Mouse (Mus musculus): Measurements from ENCODE around the gene Ythdf2. TPM values are rescaled to one million over a fixed set of nuclear protein-coding genes. Genes with fewer than 3 reads are reported as not detected.

The Ythdf2 gene
- polyA plus RNA-seq, 1 experiment from 2014 or later, result 97.8 TPM

DNA sequence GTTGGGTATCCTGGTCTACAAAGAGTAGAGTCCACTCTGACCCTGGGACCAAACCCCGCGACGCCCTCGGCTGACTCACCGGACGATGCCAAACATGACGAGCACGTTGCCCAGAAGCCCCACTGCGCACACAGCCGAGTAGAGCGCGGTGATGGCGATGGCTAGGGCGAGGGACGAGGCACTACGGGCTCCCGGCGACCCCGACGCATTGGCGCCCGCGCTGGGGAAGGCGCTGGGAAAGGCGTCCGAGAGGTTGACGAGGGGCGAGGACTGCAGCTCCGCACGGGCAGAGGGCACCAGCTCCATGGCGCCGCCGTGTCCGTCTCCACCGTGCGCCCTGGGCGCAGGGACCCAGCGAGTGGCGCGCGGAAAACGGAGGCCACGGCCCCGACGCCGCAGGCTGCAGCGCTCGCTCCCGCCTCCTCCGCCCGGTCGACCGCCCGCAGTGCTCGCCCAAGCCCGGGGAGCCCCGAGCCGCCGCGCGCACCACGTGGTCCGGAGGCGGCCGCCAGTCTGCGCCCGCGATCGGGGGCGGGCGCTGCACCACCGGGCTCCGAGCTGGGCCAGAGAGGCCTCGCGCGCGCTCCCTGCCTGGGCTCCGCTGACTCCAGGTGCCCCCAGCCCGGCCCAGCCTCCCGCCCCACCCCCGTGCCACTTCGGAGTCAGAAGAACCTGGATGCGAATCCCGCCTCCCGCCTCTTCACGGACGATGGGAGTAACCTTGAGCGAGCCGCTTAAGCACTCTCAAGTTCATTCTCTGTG lies 67.8 kb downstream of the Ythdf2 start, which contains the start of gene Oprd1:
Oprd1 (minus strand) TSS at position 407 of the 762 bp plus-strand sequence.
- under 1% methylated on average over 49 of the region's 89 CpGs for WGBS
- H3K36me3 ChIP-seq (ENCODE audit: control insufficient read depth, insufficient read depth, low read length), result no peaks in the 10 kb centered on the region
- peak within 1 kb of the TSS; percentile 50 for H3K4me3 ChIP-seq (ENCODE audit: low read length)
- H3K4me2 ChIP-seq (ENCODE audit: low read depth, low read length), result peak within 1 kb of the TSS; percentile 77
- peak; percentile 71 for ATAC-seq (ENCODE audit: low read depth)
- H3K9me3 ChIP-seq (ENCODE audit: control insufficient read depth, low read length), result no peaks in the 10 kb centered on the region
- H3K27me3 ChIP-seq (ENCODE audit: control insufficient read depth, insufficient read depth, low read depth, low read length), result peaks cover 41% of the 10 kb centered on the region
- H3K27ac ChIP-seq (ENCODE audit: low read length), result no peak within 1 kb of the TSS
- 0 out of 2 replicates have a peak, but pooled peaks cover 3% of the 10 kb centered on the region for H3K4me1 ChIP-seq (replicated peaks; ENCODE audit: control insufficient read depth, insufficient read depth, low read length)
- H3K9ac ChIP-seq (ENCODE audit: low read length), result peak within 1 kb of the TSS; percentile 28; the same call in 1 of the 2 replicates

DNA sequence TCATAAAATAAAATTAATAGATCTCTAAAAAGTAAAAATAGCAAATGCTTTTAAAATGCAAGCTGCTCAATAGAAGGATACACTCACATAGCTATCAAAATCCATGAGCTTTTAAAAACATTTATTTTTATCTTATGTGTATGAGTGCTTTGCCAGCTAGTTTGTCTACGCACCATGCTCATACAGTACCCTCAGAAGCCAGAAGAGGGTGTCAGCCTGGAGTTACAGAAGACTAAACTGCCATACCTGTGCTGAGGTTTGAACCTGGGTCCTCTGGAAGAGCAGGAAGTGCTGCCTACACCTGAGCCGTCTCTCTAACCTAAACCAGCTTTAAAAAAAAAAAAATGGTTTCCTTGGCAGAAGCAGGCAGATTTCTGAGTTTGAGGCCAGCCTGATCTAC lies 73.5 kb downstream of the Ythdf2 start:
- no peak for ATAC-seq (ENCODE audit: low read depth)
- Histone ChIP-seq H3K27me3 (ENCODE audit: control insufficient read depth, insufficient read depth, low read depth, low read length) (peaks cover 17% of the 10 kb centered on the region), H3K4me2 (ENCODE audit: low read depth, low read length) (no peak overlapping the region), H3K4me1 (replicated peaks; ENCODE audit: control insufficient read depth, insufficient read depth, low read length) (no peaks in the 10 kb centered on the region), H3K9ac (ENCODE audit: low read length) (no peak overlapping the region), H3K4me3 (ENCODE audit: low read length) (no peak overlapping the region), H3K36me3 (ENCODE audit: control insufficient read depth, insufficient read depth, low read length) (no peaks in the 10 kb centered on the region), H3K27ac (ENCODE audit: low read length) (no peak overlapping the region), H3K9me3 (ENCODE audit: control insufficient read depth, low read length) (no peaks in the 10 kb centered on the region)
- WGBS, result 90% methylated on average over 2 of the region's 2 CpGs

DNA sequence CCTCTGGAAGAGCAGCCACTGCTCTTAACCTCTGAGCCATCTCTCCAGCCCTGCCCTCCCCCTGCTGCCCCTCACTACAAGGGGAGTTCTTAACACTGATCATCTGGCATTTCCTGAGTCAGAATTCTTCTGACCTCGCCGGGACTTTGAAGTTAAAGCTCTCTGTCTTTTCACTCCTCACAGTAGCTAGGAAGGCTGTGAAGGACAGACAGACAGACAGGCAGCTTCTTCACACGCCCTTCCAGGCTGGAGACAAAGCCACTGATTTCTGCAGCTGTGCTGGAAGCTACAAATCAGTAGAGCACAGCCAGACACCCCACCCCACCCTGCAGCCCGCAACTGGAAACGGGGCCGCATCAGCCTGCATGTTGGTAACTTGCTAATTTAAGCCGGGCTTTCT lies 75.1 kb downstream of the Ythdf2 start:
- Histone ChIP-seq H3K9me3 (ENCODE audit: control insufficient read depth, low read length) (no peaks in the 10 kb centered on the region), H3K36me3 (ENCODE audit: control insufficient read depth, insufficient read depth, low read length) (no peaks in the 10 kb centered on the region), H3K4me3 (ENCODE audit: low read length) (no peak overlapping the region), H3K4me2 (ENCODE audit: low read depth, low read length) (no peak overlapping the region), H3K27ac (ENCODE audit: low read length) (no peak overlapping the region), H3K9ac (ENCODE audit: low read length) (no peak overlapping the region), H3K27me3 (ENCODE audit: control insufficient read depth, insufficient read depth, low read depth, low read length) (peaks cover 4% of the 10 kb centered on the region; the same call in 1 of the 2 replicates), H3K4me1 (replicated peaks; ENCODE audit: control insufficient read depth, insufficient read depth, low read length) (no peaks in the 10 kb centered on the region)
- WGBS, result 68% methylated on average over 7 of the region's 7 CpGs
- ATAC-seq (ENCODE audit: low read depth), result no peak

Small RNAs within 50 kb of the gene (microRNA-seq; reads per million reads assigned to microRNA genes)
- gene Gm22033, result not detected

Other genes with a start within 250 kb of the Ythdf2 start
- gene Gm10300, start 137.6 kb downstream of the Ythdf2 start, polyA plus RNA-seq (2015; fragmentation: Nextera tagmentation; extraction: Ambion mirVana), result 0.10 TPM in 1 of 2 replicates, not detected in the other
- gene Epb41, start 137.0 kb downstream of the Ythdf2 start, polyA plus RNA-seq (2015; fragmentation: Nextera tagmentation; extraction: Ambion mirVana), result 56.8 and 57.7 TPM in 2 replicates
- gene Oprd1, start 67.8 kb downstream of the Ythdf2 start, polyA plus RNA-seq (2015; fragmentation: Nextera tagmentation; extraction: Ambion mirVana), result 0.04 and 0.15 TPM in 2 replicates
- 36.2 and 36.7 TPM in 2 replicates for gene Gmeb1, start 49.3 kb upstream of the Ythdf2 start, polyA plus RNA-seq (2015; fragmentation: Nextera tagmentation; extraction: Ambion mirVana)
- gene Taf12, start 62.1 kb upstream of the Ythdf2 start, polyA plus RNA-seq (2015; fragmentation: Nextera tagmentation; extraction: Ambion mirVana), result 48.5 and 50.3 TPM in 2 replicates
- 2.1 and 2.5 TPM in 2 replicates for gene Rab42, start 91.1 kb upstream of the Ythdf2 start, polyA plus RNA-seq (2015; fragmentation: Nextera tagmentation; extraction: Ambion mirVana)
- gene Trnau1ap, start 117.2 kb upstream of the Ythdf2 start, polyA plus RNA-seq (2015; fragmentation: Nextera tagmentation; extraction: Ambion mirVana), result 67.0 TPM in 2 replicates
- gene Rcc1, start 141.3 kb upstream of the Ythdf2 start, polyA plus RNA-seq (2015; fragmentation: Nextera tagmentation; extraction: Ambion mirVana), result 73.0 and 73.9 TPM in 2 replicates
- 20.1 and 20.8 TPM in 2 replicates for gene Phactr4, start 210.2 kb upstream of the Ythdf2 start, polyA plus RNA-seq (2015; fragmentation: Nextera tagmentation; extraction: Ambion mirVana)